Mouse (Mus musculus): Measurements from ENCODE around the gene Vmp1. TPM values are rescaled to one million over a fixed set of nuclear protein-coding genes. Genes with fewer than 3 reads are reported as not detected.

Gene Vmp1
- polyA plus RNA-seq, 1 experiment: 55.3 TPM

- TF ChIP-seq POLR2A (IDR thresholded peaks at IDR 0.05; ENCODE audit: low read depth, low read length): no peak
- TF ChIP-seq CTCF (conservative IDR thresholded peaks at IDR 0.05; ENCODE audit: insufficient read depth, insufficient read length, low read depth, low read length): no peak
- no peaks in the 10 kb centered on the region for H3K27me3 ChIP-seq (replicated peaks; ENCODE audit: control insufficient read depth, insufficient read depth, low read length)
- no peak for DNase-seq
- H3K27ac ChIP-seq (ENCODE audit: insufficient read depth, low read depth, low read length): no peak overlapping the region
- no peak overlapping the region for H3K4me3 ChIP-seq (ENCODE audit: insufficient read depth, low read depth, low read length)
- H3K36me3 ChIP-seq (ENCODE audit: control insufficient read depth, insufficient read depth, low read length): peaks cover 5% of the 10 kb centered on the region
- H3K4me1 ChIP-seq (ENCODE audit: control insufficient read depth, insufficient read depth, low read length): no peaks in the 10 kb centered on the region
- 80% methylated on average over 5 of the region's 5 CpGs for WGBS
Observed at GRCm38 (mm10) chr11:86534201-86534910, 149.3 kb downstream of the Vmp1 start.

Other genes starting within 250 kb of the Vmp1 start
- 8.0 and 9.4 TPM in 2 replicates for gene Rnft1, start 199.2 kb downstream of the Vmp1 start, polyA plus RNA-seq (2012; rRNA removed)
- 6.0 and 7.3 TPM in 2 replicates for gene Rps6kb1, start 139.0 kb downstream of the Vmp1 start, polyA plus RNA-seq (2012; rRNA removed)
- 2.6 and 2.8 TPM in 2 replicates for gene Tubd1, start 138.8 kb downstream of the Vmp1 start, polyA plus RNA-seq (2012; rRNA removed)
- 4.0 and 6.0 TPM in 2 replicates for gene Ptrh2, start 149 bp upstream of the Vmp1 start, polyA plus RNA-seq (2012; rRNA removed)
- gene Cltc, start 73.7 kb upstream of the Vmp1 start, polyA plus RNA-seq (2012; rRNA removed): 94.4 and 107 TPM in 2 replicates
- 6.5 and 10.0 TPM in 2 replicates for gene Dhx40, start 123.9 kb upstream of the Vmp1 start, polyA plus RNA-seq (2012; rRNA removed)